Mouse (Mus musculus) C2C12 (cell line): ENCODE results near the gene Smarcal1. TPM values are rescaled to one million over a fixed set of nuclear protein-coding genes. Genes with fewer than 3 reads are reported as not detected.

Experiments
- H3K27me3 ChIP-seq: one replicate; pipeline ENCODE4 v1.6.1; 2011; ENCODE audit not compliant: control insufficient read depth, insufficient read depth, insufficient read length
- H3K36me3 ChIP-seq: one replicate; pipeline ENCODE4 v1.6.1; 2011; ENCODE audit not compliant: control insufficient read depth, insufficient read depth
- H3K4me3 ChIP-seq: one replicate; pipeline ENCODE4 v1.5.1; 2011; ENCODE audit warnings: mild to moderate bottlenecking, control low read depth; ENCODE audit not compliant: poor library complexity, insufficient read depth, severe bottlenecking
- H3K79me2 ChIP-seq: one replicate; pipeline ENCODE4 v1.6.1; 2011; ENCODE audit not compliant: control insufficient read depth, insufficient read depth
- H3K79me3 ChIP-seq: one replicate; pipeline ENCODE4 v1.6.1; 2011; ENCODE audit warnings: low read depth, control low read depth
- H3ac ChIP-seq: one replicate; pipeline ENCODE3; 2011; ENCODE audit warnings: low read depth; ENCODE audit not compliant: control insufficient read depth, insufficient read length
- CEBPB ChIP-seq: IDR thresholded peaks from one replicate; pipeline ENCODE4 v1.6.1; 2011; ENCODE audit warnings: low read depth, mild to moderate bottlenecking, control low read depth, moderate library complexity
- CTCF ChIP-seq: IDR thresholded peaks from one replicate; pipeline ENCODE4 v1.5.1; 2011; ENCODE audit not compliant: control insufficient read depth, insufficient read depth, insufficient read length
- FOSL1 ChIP-seq: IDR thresholded peaks from one replicate; pipeline ENCODE4 v1.8.0; 2011; ENCODE audit warnings: mild to moderate bottlenecking, low read length; ENCODE audit not compliant: poor library complexity, insufficient read depth, severe bottlenecking
- MAX ChIP-seq: IDR thresholded peaks from one replicate; pipeline ENCODE4 v1.6.1; 2011; ENCODE audit warnings: mild to moderate bottlenecking, control low read depth
- MYOD1 ChIP-seq: IDR thresholded peaks from one replicate; pipeline ENCODE4 v1.6.1; 2011; ENCODE audit warnings: low read depth; ENCODE audit not compliant: control insufficient read depth, insufficient read length
- MYOG ChIP-seq: IDR thresholded peaks from one replicate; pipeline ENCODE4 v1.6.1; 2011; ENCODE audit not compliant: control insufficient read depth, insufficient read length; ENCODE audit errors: extremely low read depth
- USF1 ChIP-seq: IDR thresholded peaks from one replicate; pipeline ENCODE4 v1.6.1; 2011; ENCODE audit warnings: low read depth, mild to moderate bottlenecking, control low read depth, moderate library complexity
- polyA plus RNA-seq: library from polyadenylated mRNA; unstranded; fragments of >200 nt; fragmentation: generic; extraction: Trizol; gene quantifications from one replicate; pipeline ENCODE4 v1.2.1, GENCODE M21; 2012; ENCODE audit warnings: missing spikeins

The Smarcal1 gene
- polyA plus RNA-seq, 1 experiment, result 15.3 TPM

GRCm38 (mm10) chr1:72593340-72593951 is 10.4 kb downstream of the Smarcal1 start:
- Histone ChIP-seq H3K36me3 (peaks cover 53% of the 10 kb centered on the region), H3K4me3 (no peak overlapping the region), H3K27me3 (no peaks in the 10 kb centered on the region), H3ac (no peak overlapping the region), H3K79me2 (no peaks in the 10 kb centered on the region), H3K79me3 (no peaks in the 10 kb centered on the region)
- TF ChIP-seq MAX, result peak; percentile 98
- no peak for TF ChIP-seq MYOG
- TF ChIP-seq CEBPB, result no peak
- peak; percentile 99 for TF ChIP-seq USF1
- peak; percentile 92 for TF ChIP-seq FOSL1
- peak; percentile 67 for TF ChIP-seq MYOD1
- no peak for TF ChIP-seq CTCF

GRCm38 (mm10) chr1:72595686-72596085 is 12.6 kb downstream of the Smarcal1 start:
- Histone ChIP-seq H3ac (no peak overlapping the region), H3K79me3 (no peaks in the 10 kb centered on the region), H3K36me3 (peaks cover 58% of the 10 kb centered on the region), H3K4me3 (no peak overlapping the region), H3K79me2 (no peaks in the 10 kb centered on the region), H3K27me3 (no peaks in the 10 kb centered on the region)
- TF ChIP-seq MYOD1 (no peak), MAX (no peak), CTCF (no peak), MYOG (no peak), FOSL1 (no peak), USF1 (no peak), CEBPB (no peak)

GRCm38 (mm10) chr1:72596231-72596630 is 13.2 kb downstream of the Smarcal1 start:
- H3ac ChIP-seq, result no peak overlapping the region
- H3K4me3 ChIP-seq, result no peak overlapping the region
- H3K27me3 ChIP-seq, result no peaks in the 10 kb centered on the region
- no peaks in the 10 kb centered on the region for H3K79me3 ChIP-seq
- H3K36me3 ChIP-seq, result peaks cover 53% of the 10 kb centered on the region
- no peaks in the 10 kb centered on the region for H3K79me2 ChIP-seq
- no peak for TF ChIP-seq MYOG
- no peak for TF ChIP-seq MYOD1
- no peak for TF ChIP-seq CEBPB

- H3K27me3 ChIP-seq, result no peaks in the 10 kb centered on the region
- H3K79me2 ChIP-seq, result no peaks in the 10 kb centered on the region
- TF ChIP-seq MYOD1 (peak; percentile 26), FOSL1 (no peak)
- no peak overlapping the region for H3K4me3 ChIP-seq
- peak overlapping the region; percentile 24 for H3ac ChIP-seq
- H3K36me3 ChIP-seq, result peaks cover 49% of the 10 kb centered on the region
- no peaks in the 10 kb centered on the region for H3K79me3 ChIP-seq
Measured at GRCm38 (mm10) chr1:72599146-72600101, 16.4 kb downstream of the Smarcal1 start.

- H3K79me2 ChIP-seq, result no peaks in the 10 kb centered on the region
- H3K4me3 ChIP-seq, result no peak overlapping the region
- no peak overlapping the region for H3ac ChIP-seq
- H3K79me3 ChIP-seq, result no peaks in the 10 kb centered on the region
- no peak for TF ChIP-seq MYOD1
- TF ChIP-seq MAX, result peak; percentile 54
- TF ChIP-seq CTCF, result no peak
- H3K27me3 ChIP-seq, result no peaks in the 10 kb centered on the region
- peaks cover 39% of the 10 kb centered on the region for H3K36me3 ChIP-seq
Measured at GRCm38 (mm10) chr1:72600778-72601177, 17.7 kb downstream of the Smarcal1 start.

- TF ChIP-seq MYOD1 (peak; percentile 64), FOSL1 (no peak)
Measured at GRCm38 (mm10) chr1:72601233-72601632, 18.2 kb downstream of the Smarcal1 start.

More at GRCm38 (mm10) chr1:72601233-72601632, 18.2 kb downstream of the Smarcal1 start:
- Histone ChIP-seq H3K4me3 (no peak overlapping the region), H3K36me3 (peaks cover 34% of the 10 kb centered on the region), H3K27me3 (no peaks in the 10 kb centered on the region), H3ac (no peak overlapping the region), H3K79me3 (no peaks in the 10 kb centered on the region), H3K79me2 (no peaks in the 10 kb centered on the region)
